Mouse (Mus musculus) embryonic facial prominence, embryonic 14.5 days (tissue): ENCODE results near the gene Erbin. TPM values are rescaled to one million over a fixed set of nuclear protein-coding genes. Genes with fewer than 3 reads are reported as not detected.

Experiments used
- ATAC-seq: fragments of 200-750 bp; cut with Nextera tagmentation; 2 replicates; pipeline ENCODE4 v1.8.0; 2017; ENCODE audit warnings: low read depth, moderate number of reproducible peaks, moderate TSS enrichment
- DNase-seq: peaks from one replicate; pipeline ENCODE4 v3.0.0-alpha.2; 2015; ENCODE audit warnings: low spot score
- H3K27ac ChIP-seq: fragments of 300-500 bp; sonication (generic); replicated peaks from 2 replicates; pipeline ENCODE4 v1.5.1; 2014; ENCODE audit warnings: low read depth, mild to moderate bottlenecking, low read length, moderate library complexity
- H3K27me3 ChIP-seq: fragments of 300-500 bp; sonication (generic); replicated peaks from 2 replicates; pipeline ENCODE4 v1.6.1; 2014; ENCODE audit warnings: low read length; ENCODE audit not compliant: control insufficient read depth, insufficient read depth
- H3K36me3 ChIP-seq: fragments of 300-500 bp; sonication (generic); 2 replicates; pipeline ENCODE4 v1.6.1; 2014; ENCODE audit warnings: low read length, mixed read lengths; ENCODE audit not compliant: control insufficient read depth, insufficient read depth
- H3K4me1 ChIP-seq: fragments of 300-500 bp; sonication (generic); 2 replicates; pipeline ENCODE4 v1.6.1; 2014; ENCODE audit warnings: antibody characterized with exemption, low read length; ENCODE audit not compliant: control insufficient read depth, insufficient read depth
- H3K4me2 ChIP-seq: fragments of 300-500 bp; sonication (generic); 2 replicates; pipeline ENCODE4 v1.6.1; 2014; ENCODE audit warnings: low read depth, mild to moderate bottlenecking, low read length, moderate library complexity, mixed read lengths
- H3K4me3 ChIP-seq: fragments of 300-500 bp; sonication (generic); 2 replicates; pipeline ENCODE4 v1.5.1; 2014; ENCODE audit warnings: low read depth, mild to moderate bottlenecking, low read length
- H3K9ac ChIP-seq: fragments of 300-500 bp; sonication (generic); 2 replicates; pipeline ENCODE4 v1.6.1; 2014; ENCODE audit warnings: low read depth, mild to moderate bottlenecking, low read length, moderate library complexity, mixed read lengths
- H3K9me3 ChIP-seq: fragments of 300-500 bp; sonication (generic); 2 replicates; pipeline ENCODE4 v1.6.1; 2016; ENCODE audit warnings: low read length; ENCODE audit not compliant: control insufficient read depth
- WGBS: fragments of 180-500 bp; shearing (Covaris S2); extraction: QIAGEN DNeasy Blood & Tissue Kit; methylation state at CpG from one replicate; pipeline ENCODE4 v1.1.7; 2014; 5-methylcytosine and 5-hydroxymethylcytosine counted together
- polyA plus RNA-seq: library from polyadenylated mRNA; unstranded; fragments of >200 nt; fragmentation: Nextera tagmentation; extraction: Ambion mirVana; gene quantifications from 2 replicates; pipeline ENCODE4 v1.2.1, GENCODE M21; 2014

Erbin gene
- polyA plus RNA-seq, 1 experiment from 2014 or later: 33.9 TPM

GRCm38 (mm10) chr13:103893065-103893464 lies 27.2 kb downstream of the Erbin start:
- 93% methylated on average over 5 of the region's 5 CpGs for whole genome bisulfite sequencing
- ATAC-seq (no peak), DNase-seq (no peak)
- no peaks in the 10 kb centered on the region for H3K9me3 ChIP-seq
- peaks cover 3% of the 10 kb centered on the region; the same call in 1 of the 2 replicates for H3K36me3 ChIP-seq
- H3K27ac ChIP-seq: no peak overlapping the region
- no peaks in the 10 kb centered on the region for H3K27me3 ChIP-seq
- no peak overlapping the region for H3K4me3 ChIP-seq
- no peaks in the 10 kb centered on the region for H3K4me1 ChIP-seq
- no peak overlapping the region for H3K9ac ChIP-seq
- no peak overlapping the region for H3K4me2 ChIP-seq

GRCm38 (mm10) chr13:103890038-103890437 lies 30.3 kb downstream of the Erbin start:
- Histone ChIP-seq H3K4me1 (no peaks in the 10 kb centered on the region), H3K9ac (no peak overlapping the region), H3K36me3 (peaks cover 9% of the 10 kb centered on the region), H3K4me3 (no peak overlapping the region), H3K4me2 (no peak overlapping the region), H3K27ac (no peak overlapping the region), H3K9me3 (no peaks in the 10 kb centered on the region), H3K27me3 (no peaks in the 10 kb centered on the region)
- DNase-seq (no peak), ATAC-seq (no peak)
- 58% methylated on average over 3 of the region's 3 CpGs for WGBS

- H3K4me3 ChIP-seq: no peak overlapping the region
- ATAC-seq: no peak
- DNase-seq: no peak
- H3K4me1 ChIP-seq: no peaks in the 10 kb centered on the region
- peaks cover 17% of the 10 kb centered on the region for H3K36me3 ChIP-seq
- no peak overlapping the region for H3K27ac ChIP-seq
- H3K9me3 ChIP-seq: no peaks in the 10 kb centered on the region
- WGBS: 87% methylated on average over 3 of the region's 3 CpGs
- no peaks in the 10 kb centered on the region for H3K27me3 ChIP-seq
- H3K4me2 ChIP-seq: no peak overlapping the region
- H3K9ac ChIP-seq: no peak overlapping the region
Measured at GRCm38 (mm10) chr13:103886503-103886902, 33.8 kb downstream of the Erbin start.

DNA sequence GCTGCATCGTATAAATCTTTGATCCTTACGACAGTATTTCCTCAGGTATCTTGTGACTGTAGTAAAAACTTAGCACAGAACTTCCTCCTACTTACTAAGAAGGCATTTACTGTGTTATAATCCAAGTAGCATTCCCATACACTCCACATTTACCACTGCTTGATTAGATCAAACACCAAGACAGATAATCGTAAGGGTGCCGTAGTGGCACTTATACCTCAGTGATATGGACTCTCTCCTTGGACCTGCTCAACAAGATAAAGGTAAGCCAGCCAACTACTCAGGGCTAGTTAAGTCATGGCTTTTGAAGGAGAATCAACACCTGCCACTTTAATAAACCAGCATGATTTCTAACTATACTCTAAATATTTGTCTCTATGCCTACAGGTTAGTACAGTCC lies 39.1 kb downstream of the Erbin start:
- no peak overlapping the region for H3K4me2 ChIP-seq
- ATAC-seq: no peak
- no peaks in the 10 kb centered on the region for H3K4me1 ChIP-seq
- no peak overlapping the region for H3K27ac ChIP-seq
- WGBS: 99% methylated on average over 4 of the region's 4 CpGs
- no peak for DNase-seq
- no peak overlapping the region for H3K9ac ChIP-seq
- H3K9me3 ChIP-seq: no peaks in the 10 kb centered on the region
- H3K27me3 ChIP-seq: no peaks in the 10 kb centered on the region
- peaks cover 29% of the 10 kb centered on the region for H3K36me3 ChIP-seq
- H3K4me3 ChIP-seq: no peak overlapping the region

GRCm38 (mm10) chr13:103876743-103877142 lies 43.6 kb downstream of the Erbin start:
- no peak overlapping the region for H3K4me3 ChIP-seq

GRCm38 (mm10) chr13:103875823-103876514 lies 44.3 kb downstream of the Erbin start:
- 83% methylated on average over 6 of the region's 6 CpGs for WGBS
- no peak overlapping the region for H3K4me3 ChIP-seq
- peaks cover 19% of the 10 kb centered on the region; the same call in 1 of the 2 replicates for H3K36me3 ChIP-seq
- H3K27ac ChIP-seq: no peak overlapping the region
- no peak for ATAC-seq
- H3K9ac ChIP-seq: no peak overlapping the region
- H3K4me1 ChIP-seq: no peaks in the 10 kb centered on the region
- no peak overlapping the region for H3K4me2 ChIP-seq
- H3K27me3 ChIP-seq: no peaks in the 10 kb centered on the region
- H3K9me3 ChIP-seq: no peaks in the 10 kb centered on the region
- DNase-seq: no peak

More at GRCm38 (mm10) chr13:103876743-103877142, 43.6 kb downstream of the Erbin start:
- Histone ChIP-seq H3K27ac (no peak overlapping the region), H3K36me3 (peaks cover 19% of the 10 kb centered on the region), H3K9ac (no peak overlapping the region), H3K9me3 (no peaks in the 10 kb centered on the region), H3K4me1 (no peaks in the 10 kb centered on the region), H3K27me3 (no peaks in the 10 kb centered on the region), H3K4me2 (no peak overlapping the region)
- DNase-seq: no peak
- ATAC-seq: no peak

DNA sequence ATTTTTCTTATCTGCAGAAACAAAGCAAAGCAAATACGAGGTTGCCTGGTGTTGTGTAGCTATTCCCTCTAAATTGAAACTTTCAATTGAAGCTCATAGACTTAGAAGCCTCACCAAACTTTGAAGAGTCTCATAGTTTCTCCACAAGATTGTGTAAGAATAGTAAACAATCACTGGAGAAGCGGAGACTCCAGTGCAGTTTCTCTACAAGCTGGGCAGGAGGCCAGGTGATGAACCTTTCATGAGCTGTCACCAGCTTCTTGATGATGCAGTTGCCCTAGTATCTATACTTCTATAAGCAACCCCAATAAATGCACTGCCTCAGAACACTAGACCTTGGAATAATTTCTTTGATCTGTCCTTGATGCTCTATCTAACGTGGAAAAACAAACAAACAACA lies 49.5 kb downstream of the Erbin start:
- no peak overlapping the region for H3K9ac ChIP-seq
- DNase-seq (no peak), ATAC-seq (no peak)
- 77% methylated on average over 3 of the region's 3 CpGs for WGBS
- H3K9me3 ChIP-seq: no peaks in the 10 kb centered on the region
- H3K27me3 ChIP-seq: no peaks in the 10 kb centered on the region
- no peaks in the 10 kb centered on the region; the same call in 1 of the 2 replicates for H3K4me1 ChIP-seq
- no peak overlapping the region for H3K4me3 ChIP-seq
- H3K27ac ChIP-seq: no peak overlapping the region
- H3K36me3 ChIP-seq: peaks cover 16% of the 10 kb centered on the region
- no peak overlapping the region for H3K4me2 ChIP-seq

DNA sequence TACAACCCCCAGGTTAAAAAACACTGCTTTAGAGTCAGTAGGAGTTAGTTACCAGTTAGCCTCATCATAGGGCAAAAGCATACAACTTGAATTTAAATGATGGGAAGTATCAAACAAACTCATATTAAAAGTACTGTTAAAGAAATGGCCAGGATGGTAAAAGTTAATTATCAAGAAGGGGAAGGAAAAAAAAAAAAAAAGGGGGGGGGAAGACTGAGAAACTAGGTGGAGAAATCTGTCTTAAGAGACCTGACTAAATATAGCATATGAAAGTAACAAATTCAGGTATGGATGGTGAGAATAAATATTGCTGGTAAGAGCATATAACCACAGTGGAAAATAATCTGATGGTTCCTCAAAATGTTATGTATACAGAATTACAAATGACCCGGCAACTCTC lies 50.2 kb downstream of the Erbin start:
- DNase-seq: no peak
- H3K4me3 ChIP-seq: no peak overlapping the region
- H3K36me3 ChIP-seq: peaks cover 17% of the 10 kb centered on the region
- H3K4me1 ChIP-seq: no peaks in the 10 kb centered on the region; the same call in 1 of the 2 replicates
- H3K27ac ChIP-seq: no peak overlapping the region
- no peak for ATAC-seq
- H3K9me3 ChIP-seq: no peaks in the 10 kb centered on the region
- WGBS: 90% methylated on average over 1 of the region's 1 CpGs
- no peak overlapping the region for H3K9ac ChIP-seq
- H3K27me3 ChIP-seq: no peaks in the 10 kb centered on the region
- no peak overlapping the region for H3K4me2 ChIP-seq

DNA sequence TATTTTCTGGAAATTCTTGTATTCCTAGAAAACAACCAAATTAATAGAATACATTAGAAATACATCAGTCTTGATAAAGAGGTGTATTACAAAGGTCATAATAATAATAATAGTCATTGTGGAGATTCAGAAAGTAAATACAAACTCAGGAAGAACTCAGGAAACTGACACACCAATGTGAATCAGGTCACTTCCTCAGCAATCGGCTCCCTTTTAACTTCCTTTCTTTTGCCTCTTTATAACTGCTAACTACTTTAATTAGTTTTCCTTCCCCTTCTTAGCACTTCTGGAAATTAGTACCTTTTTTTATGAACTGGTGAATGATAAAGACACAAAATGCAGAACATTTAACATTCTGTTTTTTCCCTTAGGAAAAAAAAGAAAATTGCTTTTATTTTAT lies 51.4 kb downstream of the Erbin start:
- H3K4me1 ChIP-seq: no peaks in the 10 kb centered on the region; the same call in 1 of the 2 replicates
- no peak overlapping the region for H3K9ac ChIP-seq
- DNase-seq (no peak), ATAC-seq (no peak)
- 57% methylated on average over 1 of the region's 1 CpGs for WGBS
- H3K36me3 ChIP-seq: peaks cover 22% of the 10 kb centered on the region
- no peak overlapping the region for H3K4me2 ChIP-seq
- no peaks in the 10 kb centered on the region for H3K9me3 ChIP-seq
- H3K27ac ChIP-seq: no peak overlapping the region
- no peaks in the 10 kb centered on the region for H3K27me3 ChIP-seq
- H3K4me3 ChIP-seq: no peak overlapping the region
